Mouse (Mus musculus) embryonic facial prominence, embryonic 11.5 days (tissue): Measurements from ENCODE around the gene Axin2. TPM values are rescaled to one million over a fixed set of nuclear protein-coding genes. Genes with fewer than 3 reads are reported as not detected.

Source experiments
- ATAC-seq: fragments of 200-750 bp; cut with Nextera tagmentation; replicated peaks from 2 replicates; pipeline ENCODE4 v1.8.0; 2017; ENCODE audit warnings: low read depth; ENCODE audit not compliant: insufficient number of reproducible peaks, low FRiP score, low TSS enrichment
- DNase-seq: peaks from one replicate; pipeline ENCODE4 v3.0.0-alpha.2; 2015; ENCODE audit warnings: low spot score
- H3K27ac ChIP-seq: fragments of 300-500 bp; sonication (generic); replicated peaks from 2 replicates; pipeline ENCODE4 v1.5.1; 2014; ENCODE audit warnings: mild to moderate bottlenecking, low read depth, low read length, control low read depth
- H3K27me3 ChIP-seq: fragments of 300-500 bp; sonication (generic); 2 replicates; pipeline ENCODE4 v1.6.1; 2014; ENCODE audit warnings: mild to moderate bottlenecking, low read length, moderate library complexity, mixed read lengths; ENCODE audit not compliant: control insufficient read depth, insufficient read depth
- H3K36me3 ChIP-seq: fragments of 300-500 bp; sonication (generic); replicated peaks from 2 replicates; pipeline ENCODE4 v1.6.1; 2014; ENCODE audit warnings: low read depth, mild to moderate bottlenecking, low read length, moderate library complexity, mixed read lengths; ENCODE audit not compliant: control insufficient read depth, insufficient read depth
- H3K4me1 ChIP-seq: fragments of 300-500 bp; sonication (generic); 2 replicates; pipeline ENCODE4 v1.6.1; 2014; ENCODE audit warnings: low read length, mixed read lengths; ENCODE audit not compliant: control insufficient read depth, insufficient read depth
- H3K4me2 ChIP-seq: fragments of 300-500 bp; sonication (generic); 2 replicates; pipeline ENCODE4 v1.6.1; 2014; ENCODE audit warnings: low read depth, mild to moderate bottlenecking, control low read depth, low read length, moderate library complexity
- H3K4me3 ChIP-seq: fragments of 300-500 bp; sonication (generic); 2 replicates; pipeline ENCODE4 v1.5.1; 2014; ENCODE audit warnings: low read depth, low read length, control low read depth
- H3K9ac ChIP-seq: fragments of 300-500 bp; sonication (generic); replicated peaks from 2 replicates; pipeline ENCODE4 v1.6.1; 2014; ENCODE audit warnings: mild to moderate bottlenecking, control low read depth, low read length
- H3K9me3 ChIP-seq: fragments of 300-500 bp; sonication (generic); replicated peaks from 2 replicates; pipeline ENCODE4 v1.6.1; 2016; ENCODE audit warnings: mild to moderate bottlenecking, low read length, inconsistent platforms, mixed read lengths; ENCODE audit not compliant: control insufficient read depth
- WGBS: fragments of 180-500 bp; shearing (Covaris S2); extraction: QIAGEN DNeasy Blood & Tissue Kit; methylation state at CpG from one replicate; pipeline ENCODE4 v1.1.7; 2014; 5-methylcytosine and 5-hydroxymethylcytosine counted together
- polyA plus RNA-seq: library from polyadenylated mRNA; unstranded; fragments of >200 nt; fragmentation: Nextera tagmentation; extraction: Ambion mirVana; gene quantifications from 2 replicates; pipeline ENCODE4 v1.2.1, GENCODE M21; 2014

The Axin2 gene
- polyA plus RNA-seq, 1 experiment from 2014 or later: 15.9 TPM

- H3K4me3 ChIP-seq: no peak overlapping the region
- H3K4me2 ChIP-seq: no peak overlapping the region
- no peaks in the 10 kb centered on the region for H3K36me3 ChIP-seq
- H3K4me1 ChIP-seq: peaks cover under 1% of the 10 kb centered on the region; the same call in 1 of the 2 replicates
- H3K9ac ChIP-seq: no peak overlapping the region
- no peak for ATAC-seq
- H3K27ac ChIP-seq: no peak overlapping the region
- H3K9me3 ChIP-seq: no peaks in the 10 kb centered on the region
- DNase-seq: no peak
- no peaks in the 10 kb centered on the region for H3K27me3 ChIP-seq
- WGBS: 79% methylated on average over 8 of the region's 8 CpGs
Observed at GRCm38 (mm10) chr11:108886060-108886459, 34.1 kb upstream of the Axin2 start.

GRCm38 (mm10) chr11:108889121-108889520, 31.0 kb upstream of the Axin2 start:
- H3K4me3 ChIP-seq: no peak overlapping the region
- no peak overlapping the region for H3K9ac ChIP-seq
- H3K27ac ChIP-seq: no peak overlapping the region
- ATAC-seq (no peak), DNase-seq (peak; percentile 63)
- WGBS: 46% methylated on average over 11 of the region's 11 CpGs
- H3K9me3 ChIP-seq: no peaks in the 10 kb centered on the region
- H3K4me2 ChIP-seq: no peak overlapping the region
- no peaks in the 10 kb centered on the region for H3K27me3 ChIP-seq
- H3K36me3 ChIP-seq: no peaks in the 10 kb centered on the region
- no peaks in the 10 kb centered on the region; the same call in 1 of the 2 replicates for H3K4me1 ChIP-seq

DNA sequence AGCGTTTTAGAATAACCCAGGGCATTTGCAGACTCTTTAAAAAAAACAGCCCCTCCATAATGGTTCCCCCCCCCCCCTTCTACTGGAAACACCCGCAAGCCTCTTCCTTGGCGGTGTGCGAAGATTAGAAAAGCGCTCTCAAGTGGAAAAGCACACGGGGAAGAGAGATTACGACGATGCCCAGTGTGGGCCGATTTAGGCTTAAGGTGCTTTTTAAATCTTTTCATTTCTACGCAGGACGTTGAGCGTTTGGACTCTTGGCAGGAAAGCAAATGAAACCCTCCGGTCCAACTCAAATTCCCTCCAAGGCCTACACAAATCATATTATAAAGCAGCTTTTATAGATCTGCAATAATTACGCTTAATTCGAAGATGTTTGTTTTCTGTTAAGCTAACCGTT, 29.6 kb upstream of the Axin2 start:
- Histone ChIP-seq H3K27me3 (no peaks in the 10 kb centered on the region), H3K4me1 (no peaks in the 10 kb centered on the region; the same call in 1 of the 2 replicates), H3K4me2 (peak overlapping the region; percentile 53), H3K27ac (peak overlapping the region; percentile 65; the same call in 1 of the 2 replicates), H3K9me3 (no peaks in the 10 kb centered on the region), H3K36me3 (no peaks in the 10 kb centered on the region), H3K9ac (0 out of 2 replicates have a peak overlapping the region, but pooled peaks have one; percentile 11), H3K4me3 (no peak overlapping the region)
- ATAC-seq (no peak), DNase-seq (no peak)
- WGBS: 13% methylated on average over 16 of the region's 16 CpGs

GRCm38 (mm10) chr11:108891111-108891870, 28.9 kb upstream of the Axin2 start:
- Histone ChIP-seq H3K27me3 (no peaks in the 10 kb centered on the region), H3K4me2 (peak overlapping the region; percentile 53), H3K9ac (peak overlapping the region; percentile 4; the same call in 1 of the 2 replicates), H3K27ac (peak overlapping the region; percentile 65), H3K9me3 (no peaks in the 10 kb centered on the region), H3K4me3 (peak overlapping the region; percentile 17; the same call in 1 of the 2 replicates), H3K4me1 (no peaks in the 10 kb centered on the region; the same call in 1 of the 2 replicates), H3K36me3 (no peaks in the 10 kb centered on the region)
- ATAC-seq (peak; percentile 87), DNase-seq (peak; percentile 84)
- 2% methylated on average over 17 of the region's 17 CpGs for WGBS

DNA sequence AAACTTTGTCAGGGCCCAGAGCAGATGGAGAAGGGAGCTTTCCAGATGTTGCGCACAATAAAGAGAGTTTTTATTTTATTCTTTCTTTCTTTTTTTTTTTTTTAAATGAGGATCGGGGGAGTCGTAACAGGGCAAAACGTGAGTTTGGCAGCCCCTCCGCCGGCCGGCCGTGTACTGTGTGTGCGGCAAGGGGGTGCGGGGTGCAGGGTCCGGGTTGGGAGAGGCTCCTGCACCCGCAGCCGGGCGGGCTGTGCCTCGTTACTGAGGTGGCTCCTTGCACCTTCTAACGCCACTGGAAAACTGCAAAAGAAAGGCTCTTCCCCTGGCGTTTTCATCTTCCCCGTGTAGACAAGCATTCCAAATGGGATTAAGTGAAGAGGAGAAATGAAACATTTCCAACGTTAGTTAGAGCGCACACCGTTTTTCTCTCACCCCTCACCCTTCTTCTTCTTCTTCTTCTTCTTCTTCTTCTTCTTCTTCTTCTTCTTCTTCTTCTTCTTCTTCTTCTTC, 28.2 kb upstream of the Axin2 start:
- 1% methylated on average over 21 of the region's 21 CpGs for WGBS
- Histone ChIP-seq H3K4me3 (peak overlapping the region; percentile 17), H3K27me3 (no peaks in the 10 kb centered on the region), H3K4me1 (no peaks in the 10 kb centered on the region; the same call in 1 of the 2 replicates), H3K9me3 (no peaks in the 10 kb centered on the region), H3K4me2 (peak overlapping the region; percentile 53), H3K27ac (peak overlapping the region; percentile 65), H3K9ac (peak overlapping the region; percentile 35), H3K36me3 (no peaks in the 10 kb centered on the region)
- ATAC-seq (no peak), DNase-seq (peak; percentile 14)

DNA sequence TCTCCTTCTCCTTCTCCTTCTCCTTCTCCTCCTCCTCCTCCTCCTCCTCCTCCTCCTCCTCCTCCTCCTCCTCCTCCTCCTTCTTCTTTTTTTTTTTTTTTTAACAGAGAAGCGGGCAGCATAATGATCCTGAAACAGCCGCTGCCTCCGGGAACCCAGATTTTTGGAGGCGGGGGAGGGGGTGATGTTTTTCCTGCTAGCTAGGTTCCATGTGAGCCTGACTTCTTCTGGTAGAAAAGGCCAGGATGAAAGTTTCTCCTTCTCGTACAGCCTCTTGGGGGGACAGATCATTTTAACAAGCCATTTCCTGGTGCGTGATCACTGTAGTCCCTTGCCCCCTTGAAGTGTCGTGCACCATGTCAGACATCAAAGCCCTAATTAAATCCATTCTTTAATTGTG, 27.7 kb upstream of the Axin2 start:
- Histone ChIP-seq H3K9ac (no peak overlapping the region), H3K4me3 (no peak overlapping the region), H3K4me2 (no peak overlapping the region), H3K4me1 (no peaks in the 10 kb centered on the region; the same call in 1 of the 2 replicates), H3K27me3 (no peaks in the 10 kb centered on the region), H3K9me3 (no peaks in the 10 kb centered on the region), H3K36me3 (no peaks in the 10 kb centered on the region), H3K27ac (no peak overlapping the region)
- DNase-seq (peak; percentile 56), ATAC-seq (no peak)
- 1% methylated on average over 7 of the region's 7 CpGs for WGBS

DNA sequence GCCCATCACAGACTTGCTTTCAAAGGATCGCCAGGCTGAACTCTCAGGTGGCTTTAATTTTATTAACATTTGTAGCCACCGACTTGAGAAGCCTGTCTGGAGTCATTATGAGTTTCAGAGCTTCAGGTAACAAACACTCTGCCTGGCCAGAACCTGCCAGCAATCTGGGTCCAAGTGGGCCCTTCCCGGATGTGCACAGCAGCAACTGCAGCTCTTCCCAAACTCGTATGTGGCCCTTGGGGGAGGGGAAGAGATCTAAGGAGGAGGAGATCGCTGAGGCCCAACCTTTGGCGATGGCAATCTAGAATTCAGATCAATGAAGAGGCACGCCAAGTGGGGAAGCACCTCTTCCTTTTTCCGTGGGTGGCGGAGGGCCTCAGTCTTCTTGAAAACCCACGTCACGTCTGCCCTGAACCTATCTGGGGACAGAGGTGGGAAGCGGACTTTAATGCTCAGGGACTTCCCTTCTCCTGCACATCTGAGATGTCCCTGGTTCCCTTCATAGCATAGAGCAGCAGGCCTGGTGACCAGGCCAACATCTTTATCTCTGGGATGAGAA, 26.8 kb upstream of the Axin2 start:
- Histone ChIP-seq H3K9me3 (no peaks in the 10 kb centered on the region), H3K36me3 (no peaks in the 10 kb centered on the region), H3K4me2 (no peak overlapping the region), H3K4me1 (no peaks in the 10 kb centered on the region; the same call in 1 of the 2 replicates), H3K27ac (no peak overlapping the region), H3K27me3 (no peaks in the 10 kb centered on the region), H3K9ac (no peak overlapping the region), H3K4me3 (no peak overlapping the region)
- DNase-seq: no peak
- ATAC-seq: no peak
- WGBS: 37% methylated on average over 12 of the region's 12 CpGs
